Mouse (Mus musculus) testis, adult 2 months (tissue): ENCODE data around the gene Dst. TPM values are rescaled to one million over a fixed set of nuclear protein-coding genes. Genes with fewer than 3 reads are reported as not detected.

Experiments used
- H3K27ac ChIP-seq: fragments of 200-500 bp; 2 replicates; pipeline ENCODE4 v1.5.1; 2012; ENCODE audit warnings: low read depth, low read length; ENCODE audit not compliant: control insufficient read depth, insufficient read depth
- H3K27me3 ChIP-seq: fragments of 200-500 bp; 2 replicates; pipeline ENCODE4 v1.6.1; 2012; ENCODE audit warnings: mild to moderate bottlenecking, low read length, moderate library complexity; ENCODE audit not compliant: control insufficient read depth, insufficient read depth
- H3K36me3 ChIP-seq: fragments of 200-500 bp; 2 replicates; pipeline ENCODE4 v1.6.1; 2012; ENCODE audit warnings: mild to moderate bottlenecking, low read length; ENCODE audit not compliant: control insufficient read depth, insufficient read depth
- H3K4me1 ChIP-seq: fragments of 200-500 bp; 2 replicates; pipeline ENCODE4 v1.6.1; 2012; ENCODE audit warnings: low read length; ENCODE audit not compliant: control insufficient read depth, insufficient read depth
- H3K4me3 ChIP-seq: fragments of 200-500 bp; 2 replicates; pipeline ENCODE4 v1.5.1; 2012; ENCODE audit warnings: low read depth, mild to moderate bottlenecking, low read length, moderate library complexity, mixed read lengths; ENCODE audit not compliant: control insufficient read depth
- CTCF ChIP-seq: fragments of 200-500 bp; IDR thresholded peaks from 2 replicates; pipeline ENCODE4 v1.5.1; 2012; ENCODE audit warnings: low read depth, mild to moderate bottlenecking, inconsistent platforms, low read length, moderate library complexity; ENCODE audit not compliant: control insufficient read depth, insufficient read depth, insufficient replicate concordance
- POLR2A ChIP-seq: fragments of 200-500 bp; IDR thresholded peaks from 2 replicates; pipeline ENCODE4 v1.6.1; 2012; ENCODE audit warnings: low read depth, mild to moderate bottlenecking, inconsistent platforms, low read length, moderate library complexity; ENCODE audit not compliant: control insufficient read depth
- polyA plus RNA-seq: library from polyadenylated mRNA; depleted of rRNA; stranded (reverse); fragments of >200 nt; gene quantifications from 2 replicates; pipeline ENCODE4 v1.2.3, GENCODE M21; 2012

The Dst gene
- polyA plus RNA-seq, 1 experiment = 33.0 TPM

- Histone ChIP-seq H3K4me1 (no peaks in the 10 kb centered on the region), H3K36me3 (no peaks in the 10 kb centered on the region), H3K27me3 (no peaks in the 10 kb centered on the region), H3K27ac (no peak overlapping the region), H3K4me3 (no peak overlapping the region)
- TF ChIP-seq POLR2A (no peak), CTCF (no peak)
Observed at GRCm38 (mm10) chr1:34102604-34103003, 194.6 kb downstream of the Dst start.

DNA sequence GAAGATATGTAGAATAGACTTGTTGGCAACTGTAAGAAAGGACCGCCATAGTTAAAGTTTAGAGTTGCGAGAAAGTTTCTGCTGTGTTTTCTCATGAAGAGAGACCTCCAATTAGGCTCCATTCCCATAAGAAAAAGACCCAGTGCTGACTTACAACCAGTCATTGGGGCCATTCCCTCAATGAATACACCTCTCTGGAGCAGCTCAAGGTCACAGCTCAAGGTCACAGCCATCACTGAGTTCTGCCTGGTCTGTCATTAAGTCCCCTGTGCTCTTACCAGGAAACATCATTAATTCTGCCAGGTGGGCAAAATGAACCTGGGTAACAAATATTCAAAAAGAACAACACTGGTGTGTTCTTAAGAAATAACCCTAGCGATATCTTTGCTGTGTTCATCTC is 195.2 kb downstream of the Dst start:
- Histone ChIP-seq H3K4me1 (no peaks in the 10 kb centered on the region), H3K36me3 (no peaks in the 10 kb centered on the region), H3K27me3 (no peaks in the 10 kb centered on the region), H3K27ac (no peak overlapping the region), H3K4me3 (no peak overlapping the region)
- TF ChIP-seq CTCF (no peak), POLR2A (no peak)

DNA sequence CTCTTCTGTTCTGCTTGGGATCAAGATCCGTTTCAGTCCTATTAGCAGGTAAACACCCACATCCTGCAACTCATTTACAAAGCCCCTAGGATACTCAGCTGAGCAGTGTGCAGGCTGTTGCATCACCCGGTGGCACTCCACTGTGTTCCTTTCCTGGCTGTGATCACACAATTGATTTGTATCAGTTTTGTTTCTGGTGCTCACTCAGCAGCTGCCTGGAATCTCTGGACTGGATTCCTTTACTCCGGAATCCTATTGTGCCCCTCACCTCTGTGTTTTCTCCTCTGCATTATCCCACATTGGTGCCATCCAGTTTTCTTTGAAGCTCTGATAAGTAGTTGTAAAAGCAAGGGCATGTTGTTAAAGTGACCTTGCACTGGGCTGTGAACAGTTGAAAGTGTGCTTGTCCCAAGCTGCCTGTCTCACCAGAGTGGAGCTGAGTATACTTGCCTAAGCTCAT is 195.7 kb downstream of the Dst start:
- Histone ChIP-seq H3K27ac (no peak overlapping the region), H3K27me3 (no peaks in the 10 kb centered on the region), H3K4me1 (no peaks in the 10 kb centered on the region), H3K36me3 (no peaks in the 10 kb centered on the region), H3K4me3 (no peak overlapping the region)
- no peak for TF ChIP-seq CTCF

- Histone ChIP-seq H3K4me3 (no peak overlapping the region), H3K27me3 (no peaks in the 10 kb centered on the region), H3K27ac (no peak overlapping the region), H3K4me1 (no peaks in the 10 kb centered on the region), H3K36me3 (no peaks in the 10 kb centered on the region)
- TF ChIP-seq POLR2A = no peak
- TF ChIP-seq CTCF = no peak
Observed at GRCm38 (mm10) chr1:34104846-34105245, 196.8 kb downstream of the Dst start.

DNA sequence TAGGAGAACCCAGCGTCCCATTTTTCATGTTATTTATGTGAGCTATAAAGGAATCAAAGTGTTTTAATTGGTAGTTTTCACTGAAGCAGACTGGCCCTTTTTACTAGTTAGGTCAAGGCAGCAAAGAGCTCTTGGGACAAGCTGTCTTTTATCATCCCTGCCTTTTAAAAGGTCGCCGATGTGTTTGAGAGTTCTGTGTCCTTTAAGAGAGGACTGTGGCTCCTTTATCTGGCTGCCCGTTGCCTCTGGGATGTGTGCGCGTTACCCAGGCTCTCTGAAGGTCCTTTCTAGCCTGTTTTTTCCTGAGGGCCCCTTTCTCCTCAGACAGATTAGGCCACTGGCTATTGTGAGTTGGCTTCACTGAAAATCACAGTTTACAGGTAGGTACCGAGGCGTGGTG is 198.6 kb downstream of the Dst start:
- TF ChIP-seq POLR2A = no peak
- no peak for TF ChIP-seq CTCF
- Histone ChIP-seq H3K27ac (no peak overlapping the region), H3K4me1 (no peaks in the 10 kb centered on the region), H3K4me3 (no peak overlapping the region), H3K36me3 (no peaks in the 10 kb centered on the region), H3K27me3 (no peaks in the 10 kb centered on the region)

- no peaks in the 10 kb centered on the region for H3K4me1 ChIP-seq
- no peaks in the 10 kb centered on the region for H3K27me3 ChIP-seq
- H3K27ac ChIP-seq = no peak overlapping the region
- TF ChIP-seq POLR2A (no peak), CTCF (no peak)
- H3K4me3 ChIP-seq = no peak overlapping the region
- H3K36me3 ChIP-seq = no peaks in the 10 kb centered on the region
Observed at GRCm38 (mm10) chr1:34107076-34107475, 199.1 kb downstream of the Dst start.

DNA sequence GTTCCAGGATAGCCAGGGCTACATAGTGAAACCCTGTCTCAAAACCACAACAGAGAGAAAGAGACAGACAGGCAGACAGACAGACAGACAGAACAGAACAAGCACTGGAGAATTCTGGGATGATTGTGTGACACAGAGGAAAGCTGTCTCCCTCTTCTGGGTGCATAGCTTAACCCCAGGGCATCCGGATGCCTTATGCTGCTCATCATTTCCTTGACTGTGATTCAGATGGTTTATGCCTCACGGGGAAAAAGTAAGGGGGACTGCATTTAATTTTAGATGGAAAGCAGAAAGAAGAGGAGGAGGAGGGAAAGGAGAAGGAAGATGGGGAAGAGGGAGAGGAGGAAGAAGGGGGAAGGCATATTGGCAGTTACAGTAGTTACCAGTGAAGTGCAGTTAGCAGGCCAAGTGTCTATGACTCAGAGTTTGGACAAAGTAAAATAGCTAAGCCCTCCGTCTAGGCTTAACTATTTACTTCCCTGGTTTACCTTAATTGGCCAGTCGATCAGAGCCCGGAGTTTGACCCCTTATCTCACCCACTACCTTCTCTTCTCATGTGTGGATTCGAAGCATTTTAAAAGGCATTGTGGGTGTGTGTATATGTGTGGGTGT is 201.7 kb downstream of the Dst start:
- no peak overlapping the region for H3K4me3 ChIP-seq
- TF ChIP-seq CTCF = no peak
- no peak for TF ChIP-seq POLR2A
- no peaks in the 10 kb centered on the region for H3K27me3 ChIP-seq
- H3K27ac ChIP-seq = no peak overlapping the region
- no peaks in the 10 kb centered on the region for H3K36me3 ChIP-seq
- no peaks in the 10 kb centered on the region for H3K4me1 ChIP-seq

- no peaks in the 10 kb centered on the region for H3K27me3 ChIP-seq
- no peaks in the 10 kb centered on the region for H3K36me3 ChIP-seq
- TF ChIP-seq POLR2A (no peak), CTCF (no peak)
- no peak overlapping the region for H3K4me3 ChIP-seq
- H3K27ac ChIP-seq = no peak overlapping the region
- H3K4me1 ChIP-seq = no peaks in the 10 kb centered on the region
Observed at GRCm38 (mm10) chr1:34110862-34111261, 202.8 kb downstream of the Dst start.
